Mouse (Mus musculus): ENCODE measurements around the gene Amy2a4.
"Not testable (repeated sequence)": the region's sequence is repeated elsewhere in the genome, so short reads cannot be mapped to it uniquely, and the experiment has no call there.

Amy2a4 gene

GRCm38 (mm10) chr3:113291349-113291748 lies at the start of gene Amy2a4:
TSS of gene Amy2a4 (minus strand) at chr3:113291449.
- not testable (repeated sequence) for DNase-seq (ENCODE audit: low spot score in 2 of 2)

DNA sequence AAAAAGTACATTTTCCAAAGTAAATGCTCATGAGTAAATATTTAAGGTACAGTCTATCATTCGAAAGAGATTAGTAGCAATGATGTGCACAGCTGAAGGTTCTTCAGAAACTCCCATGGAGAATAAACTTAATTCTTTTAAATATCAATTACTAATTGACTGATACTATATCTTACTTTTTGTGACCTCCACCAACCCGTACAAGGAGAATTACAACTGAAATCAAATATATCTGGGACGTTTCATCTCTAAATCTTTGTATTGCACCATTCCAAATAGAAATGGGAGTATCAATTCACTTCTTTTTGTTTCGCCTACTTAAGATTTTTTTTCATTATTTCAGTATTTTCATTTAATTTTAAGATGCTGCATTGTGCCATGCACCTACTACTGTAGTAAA lies 32.7 kb upstream of the Amy2a4 start, which contains the start of gene Amy2a3:
Gene Amy2a3 (minus strand): TSS at position 101 of the 400 bp plus-strand sequence.
- not testable (repeated sequence) for DNase-seq (ENCODE audit: low spot score in 2 of 2)

- not testable (repeated sequence) for DNase-seq (ENCODE audit: low spot score in 2 of 2)
Observed at GRCm38 (mm10) chr3:113312937-113313336, 21.7 kb upstream of the Amy2a4 start.

GRCm38 (mm10) chr3:113280285-113280684 lies 11.0 kb downstream of the Amy2a4 start:
- not testable (repeated sequence) for DNase-seq (ENCODE audit: low spot score in 2 of 2)

GRCm38 (mm10) chr3:113279586-113279985 lies 11.7 kb downstream of the Amy2a4 start:
- DNase-seq (ENCODE audit: low spot score in 2 of 2): not testable (repeated sequence)

DNA sequence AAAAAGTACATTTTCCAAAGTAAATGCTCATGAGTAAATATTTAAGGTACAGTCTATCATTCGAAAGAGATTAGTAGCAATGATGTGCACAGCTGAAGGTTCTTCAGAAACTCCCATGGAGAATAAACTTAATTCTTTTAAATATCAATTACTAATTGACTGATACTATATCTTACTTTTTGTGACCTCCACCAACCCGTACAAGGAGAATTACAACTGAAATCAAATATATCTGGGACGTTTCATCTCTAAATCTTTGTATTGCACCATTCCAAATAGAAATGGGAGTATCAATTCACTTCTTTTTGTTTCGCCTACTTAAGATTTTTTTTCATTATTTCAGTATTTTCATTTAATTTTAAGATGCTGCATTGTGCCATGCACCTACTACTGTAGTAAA lies 32.5 kb downstream of the Amy2a4 start, which contains the start of gene Amy2a5:
Gene Amy2a5 (minus strand): TSS at position 101 of the 400 bp plus-strand sequence.
- DNase-seq (ENCODE audit: low spot score in 2 of 2): not testable (repeated sequence)

All from cerebellum, postnatal 4 days (tissue).